Mouse (Mus musculus): ENCODE results near the gene Otog. TPM values are rescaled to one million over a fixed set of nuclear protein-coding genes. Genes with fewer than 3 reads are reported as not detected.

Gene Otog
- polyA plus RNA-seq, 1 experiment from 2014 or later, result 0.45 TPM

- no peak overlapping the region for H3K4me2 ChIP-seq (replicated peaks; ENCODE audit: low read depth, low read length)
- H3K4me1 ChIP-seq (replicated peaks; ENCODE audit: control insufficient read depth, insufficient read depth, low read length), result no peaks in the 10 kb centered on the region
- H3K9ac ChIP-seq (ENCODE audit: low read depth, low read length), result no peak overlapping the region
- no peaks in the 10 kb centered on the region for H3K36me3 ChIP-seq (ENCODE audit: control insufficient read depth, insufficient read depth, low read length)
- no peaks in the 10 kb centered on the region for H3K9me3 ChIP-seq (ENCODE audit: control insufficient read depth, low read length)
- H3K27ac ChIP-seq (ENCODE audit: low read depth, low read length), result no peak overlapping the region
- ATAC-seq (ENCODE audit: low FRiP score) (no peak), DNase-seq (ENCODE audit: low spot score) (no peak)
- 89% methylated on average over 4 of the region's 4 CpGs for WGBS
- H3K27me3 ChIP-seq (ENCODE audit: control insufficient read depth, insufficient read depth, low read length), result no peaks in the 10 kb centered on the region
- H3K4me3 ChIP-seq (ENCODE audit: low read depth, low read length), result no peak overlapping the region
Measured at GRCm38 (mm10) chr7:46286391-46286790, 45.6 kb downstream of the Otog start.

- Histone ChIP-seq H3K9me3 (ENCODE audit: control insufficient read depth, low read length) (no peaks in the 10 kb centered on the region), H3K4me1 (replicated peaks; ENCODE audit: control insufficient read depth, insufficient read depth, low read length) (no peaks in the 10 kb centered on the region), H3K36me3 (ENCODE audit: control insufficient read depth, insufficient read depth, low read length) (no peaks in the 10 kb centered on the region), H3K4me3 (ENCODE audit: low read depth, low read length) (no peak overlapping the region), H3K9ac (ENCODE audit: low read depth, low read length) (no peak overlapping the region), H3K27ac (ENCODE audit: low read depth, low read length) (no peak overlapping the region), H3K4me2 (replicated peaks; ENCODE audit: low read depth, low read length) (no peak overlapping the region), H3K27me3 (ENCODE audit: control insufficient read depth, insufficient read depth, low read length) (no peaks in the 10 kb centered on the region)
- 37% methylated on average over 8 of the region's 8 CpGs for WGBS
- DNase-seq (ENCODE audit: low spot score) (no peak), ATAC-seq (ENCODE audit: low FRiP score) (no peak)
Measured at GRCm38 (mm10) chr7:46287051-46287450, 46.3 kb downstream of the Otog start.

GRCm38 (mm10) chr7:46296330-46296729, 55.5 kb downstream of the Otog start:
- H3K4me3 ChIP-seq (ENCODE audit: low read depth, low read length), result no peak overlapping the region
- no peak overlapping the region for H3K4me2 ChIP-seq (replicated peaks; ENCODE audit: low read depth, low read length)
- no peaks in the 10 kb centered on the region for H3K9me3 ChIP-seq (ENCODE audit: control insufficient read depth, low read length)
- DNase-seq (ENCODE audit: low spot score) (peak; percentile 19), ATAC-seq (ENCODE audit: low FRiP score) (peak; percentile 51; the same call in 1 of the 2 replicates)
- H3K9ac ChIP-seq (ENCODE audit: low read depth, low read length), result no peak overlapping the region
- H3K36me3 ChIP-seq (ENCODE audit: control insufficient read depth, insufficient read depth, low read length), result no peaks in the 10 kb centered on the region
- no peaks in the 10 kb centered on the region for H3K4me1 ChIP-seq (replicated peaks; ENCODE audit: control insufficient read depth, insufficient read depth, low read length)
- WGBS, result 21% methylated on average over 6 of the region's 6 CpGs
- H3K27ac ChIP-seq (ENCODE audit: low read depth, low read length), result no peak overlapping the region
- H3K27me3 ChIP-seq (ENCODE audit: control insufficient read depth, insufficient read depth, low read length), result no peaks in the 10 kb centered on the region

- no peak overlapping the region for H3K4me3 ChIP-seq (ENCODE audit: low read depth, low read length)
- no peak for DNase-seq (ENCODE audit: low spot score)
- WGBS, result 81% methylated on average over 12 of the region's 12 CpGs
- no peaks in the 10 kb centered on the region for H3K4me1 ChIP-seq (replicated peaks; ENCODE audit: control insufficient read depth, insufficient read depth, low read length)
- no peaks in the 10 kb centered on the region for H3K9me3 ChIP-seq (ENCODE audit: control insufficient read depth, low read length)
- H3K27me3 ChIP-seq (ENCODE audit: control insufficient read depth, insufficient read depth, low read length), result no peaks in the 10 kb centered on the region
- no peak for ATAC-seq (ENCODE audit: low FRiP score)
- H3K36me3 ChIP-seq (ENCODE audit: control insufficient read depth, insufficient read depth, low read length), result no peaks in the 10 kb centered on the region
- H3K9ac ChIP-seq (ENCODE audit: low read depth, low read length), result no peak overlapping the region
- no peak overlapping the region for H3K4me2 ChIP-seq (replicated peaks; ENCODE audit: low read depth, low read length)
- H3K27ac ChIP-seq (ENCODE audit: low read depth, low read length), result no peak overlapping the region
Measured at GRCm38 (mm10) chr7:46301031-46301632, 60.3 kb downstream of the Otog start.

GRCm38 (mm10) chr7:46313486-46313885, 72.7 kb downstream of the Otog start:
- Histone ChIP-seq H3K27me3 (ENCODE audit: control insufficient read depth, insufficient read depth, low read length) (no peaks in the 10 kb centered on the region), H3K9me3 (ENCODE audit: control insufficient read depth, low read length) (no peaks in the 10 kb centered on the region), H3K4me2 (replicated peaks; ENCODE audit: low read depth, low read length) (no peak overlapping the region), H3K9ac (ENCODE audit: low read depth, low read length) (no peak overlapping the region), H3K36me3 (ENCODE audit: control insufficient read depth, insufficient read depth, low read length) (no peaks in the 10 kb centered on the region), H3K4me3 (ENCODE audit: low read depth, low read length) (no peak overlapping the region), H3K27ac (ENCODE audit: low read depth, low read length) (no peak overlapping the region), H3K4me1 (replicated peaks; ENCODE audit: control insufficient read depth, insufficient read depth, low read length) (no peaks in the 10 kb centered on the region)
- peak; percentile 9 for DNase-seq (ENCODE audit: low spot score)
- WGBS, result 39% methylated on average over 6 of the region's 6 CpGs
- no peak for ATAC-seq (ENCODE audit: low FRiP score)

GRCm38 (mm10) chr7:46314220-46315009, 73.6 kb downstream of the Otog start:
- Histone ChIP-seq H3K4me2 (replicated peaks; ENCODE audit: low read depth, low read length) (no peak overlapping the region), H3K9ac (ENCODE audit: low read depth, low read length) (no peak overlapping the region), H3K4me3 (ENCODE audit: low read depth, low read length) (no peak overlapping the region), H3K4me1 (replicated peaks; ENCODE audit: control insufficient read depth, insufficient read depth, low read length) (no peaks in the 10 kb centered on the region), H3K27me3 (ENCODE audit: control insufficient read depth, insufficient read depth, low read length) (no peaks in the 10 kb centered on the region), H3K27ac (ENCODE audit: low read depth, low read length) (no peak overlapping the region), H3K9me3 (ENCODE audit: control insufficient read depth, low read length) (no peaks in the 10 kb centered on the region), H3K36me3 (ENCODE audit: control insufficient read depth, insufficient read depth, low read length) (no peaks in the 10 kb centered on the region)
- ATAC-seq (ENCODE audit: low FRiP score) (no peak), DNase-seq (ENCODE audit: low spot score) (no peak)
- WGBS, result 36% methylated on average over 3 of the region's 6 CpGs

GRCm38 (mm10) chr7:46315692-46316091, 74.9 kb downstream of the Otog start:
- Histone ChIP-seq H3K27ac (ENCODE audit: low read depth, low read length) (no peak overlapping the region), H3K4me3 (ENCODE audit: low read depth, low read length) (no peak overlapping the region), H3K9me3 (ENCODE audit: control insufficient read depth, low read length) (no peaks in the 10 kb centered on the region), H3K9ac (ENCODE audit: low read depth, low read length) (no peak overlapping the region), H3K27me3 (ENCODE audit: control insufficient read depth, insufficient read depth, low read length) (no peaks in the 10 kb centered on the region), H3K36me3 (ENCODE audit: control insufficient read depth, insufficient read depth, low read length) (no peaks in the 10 kb centered on the region), H3K4me2 (replicated peaks; ENCODE audit: low read depth, low read length) (no peak overlapping the region), H3K4me1 (replicated peaks; ENCODE audit: control insufficient read depth, insufficient read depth, low read length) (no peaks in the 10 kb centered on the region)
- 71% methylated on average over 4 of the region's 4 CpGs for WGBS
- ATAC-seq (ENCODE audit: low FRiP score), result no peak
- DNase-seq (ENCODE audit: low spot score), result no peak

GRCm38 (mm10) chr7:46316948-46317347, 76.2 kb downstream of the Otog start:
- DNase-seq (ENCODE audit: low spot score) (peak; percentile 9), ATAC-seq (ENCODE audit: low FRiP score) (no peak)
- no peak overlapping the region for H3K27ac ChIP-seq (ENCODE audit: low read depth, low read length)
- 18% methylated on average over 7 of the region's 7 CpGs for WGBS
- no peak overlapping the region for H3K9ac ChIP-seq (ENCODE audit: low read depth, low read length)
- H3K4me2 ChIP-seq (replicated peaks; ENCODE audit: low read depth, low read length), result no peak overlapping the region
- H3K36me3 ChIP-seq (ENCODE audit: control insufficient read depth, insufficient read depth, low read length), result no peaks in the 10 kb centered on the region
- H3K27me3 ChIP-seq (ENCODE audit: control insufficient read depth, insufficient read depth, low read length), result no peaks in the 10 kb centered on the region
- H3K9me3 ChIP-seq (ENCODE audit: control insufficient read depth, low read length), result no peaks in the 10 kb centered on the region
- H3K4me3 ChIP-seq (ENCODE audit: low read depth, low read length), result no peak overlapping the region
- H3K4me1 ChIP-seq (replicated peaks; ENCODE audit: control insufficient read depth, insufficient read depth, low read length), result no peaks in the 10 kb centered on the region

- H3K9me3 ChIP-seq (ENCODE audit: control insufficient read depth, low read length), result no peaks in the 10 kb centered on the region
- no peak overlapping the region for H3K4me3 ChIP-seq (ENCODE audit: low read depth, low read length)
- H3K36me3 ChIP-seq (ENCODE audit: control insufficient read depth, insufficient read depth, low read length), result no peaks in the 10 kb centered on the region
- DNase-seq (ENCODE audit: low spot score), result no peak
- H3K4me1 ChIP-seq (replicated peaks; ENCODE audit: control insufficient read depth, insufficient read depth, low read length), result no peaks in the 10 kb centered on the region
- WGBS, result 88% methylated on average over 3 of the region's 3 CpGs
- no peak overlapping the region for H3K27ac ChIP-seq (ENCODE audit: low read depth, low read length)
- no peak overlapping the region for H3K9ac ChIP-seq (ENCODE audit: low read depth, low read length)
- no peaks in the 10 kb centered on the region for H3K27me3 ChIP-seq (ENCODE audit: control insufficient read depth, insufficient read depth, low read length)
- no peak for ATAC-seq (ENCODE audit: low FRiP score)
- no peak overlapping the region for H3K4me2 ChIP-seq (replicated peaks; ENCODE audit: low read depth, low read length)
Measured at GRCm38 (mm10) chr7:46321242-46321641, 80.5 kb downstream of the Otog start.

All from hindbrain, embryonic 11.5 days (tissue).